Mouse (Mus musculus): ENCODE results near the gene Rpl36.

DNA sequence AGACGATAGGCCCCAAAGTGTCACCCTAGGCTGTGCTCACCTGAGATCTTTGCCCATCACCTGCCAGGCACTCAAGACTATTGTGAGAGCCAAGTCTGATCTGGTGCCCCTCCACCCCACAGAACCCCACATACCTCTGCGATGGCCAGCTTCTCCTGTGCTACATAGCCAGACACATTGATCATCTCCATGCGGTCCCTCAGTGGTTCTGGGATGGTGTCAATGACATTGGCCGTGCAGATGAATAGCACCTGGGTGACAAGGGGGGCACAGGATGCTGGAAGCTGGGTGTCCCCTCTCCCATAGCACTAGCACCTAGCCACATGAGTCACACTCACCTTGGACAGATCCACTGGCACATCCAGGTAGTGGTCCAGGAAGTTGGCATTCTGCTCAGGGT, 2.6 kb downstream of the Rpl36 start:
- TF ChIP-seq CTCF (IDR thresholded peaks at IDR 0.05; ENCODE audit: control insufficient read depth, insufficient read depth, insufficient replicate concordance, low read depth, low read length) = no peak
- TF ChIP-seq POLR2A (IDR thresholded peaks at IDR 0.05; ENCODE audit: control insufficient read depth, low read depth, low read length) = no peak

All from testis, adult 2 months (tissue).